ENCODE assay signal across 8 mouse cellular contexts in genomic region chr7:25680514-25681258, GRCm38 (mm10). TPM values are rescaled to one million over a fixed set of nuclear protein-coding genes. Genes with fewer than 3 reads are reported as not detected.
DNase-seq lines count a peak whose midpoint lies in the region; ATAC-seq lines count a peak whose summit lies in the region.

Gene B9d2 (plus strand): TSS chr7:25680780.

- WGBS in hindbrain, embryonic 15.5 days = under 1% methylated on average over 46 of the region's 46 CpGs

- H3K9me3 ChIP-seq in hindbrain, embryonic 15.5 days = no peaks in the 10 kb centered on the region

- peak within 1 kb of the TSS; percentile 60 for H3K9ac ChIP-seq in hindbrain, embryonic 15.5 days

- peak within 1 kb of the TSS; percentile 61 for H3K4me3 ChIP-seq in hindbrain, embryonic 15.5 days

- peak within 1 kb of the TSS; percentile 95 for H3K27ac ChIP-seq in hindbrain, embryonic 15.5 days (replicated peaks)

- peak; percentile 97 for DNase-seq in R1 (ENCODE audit: low read depth, low spot score)
- DNase-seq in cerebellum, postnatal 25 days = peak; percentile 94 to 95
- DNase-seq in frontal cortex, postnatal 36 days (ENCODE audit: low spot score in 2 of 2) = peak; percentile 96 to 97
- DNase-seq in left cerebral cortex, adult 11 months (ENCODE audit: low spot score) = peak; percentile 92
- DNase-seq in lung, postnatal 4 days = peak; percentile 96 to 98
- DNase-seq in retina, postnatal 7 days (ENCODE audit: low read depth, low spot score) = peak; percentile 94
- peak; percentile 92 for DNase-seq in urinary bladder, adult 2 months (ENCODE audit: low spot score)

- ATAC-seq in hindbrain, embryonic 15.5 days (ENCODE audit: low FRiP score, low read depth) = peak; percentile 94

- peaks cover 22% of the 10 kb centered on the region for H3K4me1 ChIP-seq in hindbrain, embryonic 15.5 days (replicated peaks)

- H3K4me2 ChIP-seq in hindbrain, embryonic 15.5 days = peak within 1 kb of the TSS; percentile 56

- H3K36me3 ChIP-seq in hindbrain, embryonic 15.5 days = no peaks in the 10 kb centered on the region

- peaks cover 12% of the 10 kb centered on the region for H3K27me3 ChIP-seq in hindbrain, embryonic 15.5 days

RNA-seq across cellular contexts. Expression of gene B9d2, which starts in this region (rescaled TPM):
- 41.1 and 42.8 TPM in 2 replicates for polyA plus RNA-seq in hindbrain, embryonic 15.5 days (2015; fragmentation: Nextera tagmentation; extraction: Ambion mirVana)
- polyA plus RNA-seq in urinary bladder, adult 2 months (2012; rRNA removed) = 25.6 TPM in 2 replicates

Comparison
In these comparisons a context has a peak if more than half of its experiments do, and no peak if none do; other contexts are left out.
1. Peak in every context shown above with its lines: DNase-seq, ATAC-seq, H3K4me3 ChIP-seq and H3K27ac ChIP-seq.